Mouse (Mus musculus) midbrain, embryonic 11.5 days (tissue): ENCODE data around the gene Myl7. TPM values are rescaled to one million over a fixed set of nuclear protein-coding genes. Genes with fewer than 3 reads are reported as not detected.

Source experiments
- ATAC-seq: fragments of 200-750 bp; cut with Nextera tagmentation; 2 replicates; pipeline ENCODE4 v1.8.0; 2017; ENCODE audit warnings: moderate TSS enrichment, moderate library complexity; ENCODE audit not compliant: low FRiP score
- DNase-seq: peaks from one replicate; pipeline ENCODE4 v3.0.0; 2015; ENCODE audit warnings: low spot score; ENCODE audit errors: missing footprints
- H3K27ac ChIP-seq: fragments of 300-500 bp; sonication (generic); 2 replicates; pipeline ENCODE4 v1.5.1; 2014; ENCODE audit warnings: low read depth, low read length
- H3K27me3 ChIP-seq: fragments of 300-500 bp; sonication (generic); 2 replicates; pipeline ENCODE4 v1.6.1; 2014; ENCODE audit warnings: mild to moderate bottlenecking, low read length, moderate library complexity, mixed read lengths; ENCODE audit not compliant: control insufficient read depth, insufficient read depth
- H3K36me3 ChIP-seq: fragments of 300-500 bp; sonication (generic); 2 replicates; pipeline ENCODE4 v1.6.1; 2014; ENCODE audit warnings: mild to moderate bottlenecking, low read length, moderate library complexity, mixed read lengths; ENCODE audit not compliant: control insufficient read depth, insufficient read depth
- H3K4me1 ChIP-seq: fragments of 300-500 bp; sonication (generic); 2 replicates; pipeline ENCODE4 v1.6.1; 2014; ENCODE audit warnings: low read length; ENCODE audit not compliant: control insufficient read depth, insufficient read depth
- H3K4me2 ChIP-seq: fragments of 300-500 bp; sonication (generic); 2 replicates; pipeline ENCODE4 v1.6.1; 2014; ENCODE audit warnings: mild to moderate bottlenecking, moderate library complexity
- H3K4me3 ChIP-seq: fragments of 300-500 bp; sonication (generic); 2 replicates; pipeline ENCODE4 v1.5.1; 2014; ENCODE audit warnings: low read depth, low read length
- H3K9ac ChIP-seq: fragments of 300-500 bp; sonication (generic); 2 replicates; pipeline ENCODE4 v1.6.1; 2014; ENCODE audit warnings: low read length
- H3K9me3 ChIP-seq: fragments of 300-500 bp; sonication (generic); 2 replicates; pipeline ENCODE4 v1.6.1; 2016; ENCODE audit warnings: low read length; ENCODE audit not compliant: control insufficient read depth
- WGBS: fragments of 180-500 bp; shearing (Covaris S2); extraction: QIAGEN DNeasy Blood & Tissue Kit; methylation state at CpG from one replicate; pipeline ENCODE4 v1.1.7; 2014; 5-methylcytosine and 5-hydroxymethylcytosine counted together
- polyA plus RNA-seq: library from polyadenylated mRNA; unstranded; fragments of >200 nt; fragmentation: Nextera tagmentation; extraction: Ambion mirVana; gene quantifications from 2 replicates; pipeline ENCODE4 v1.2.1, GENCODE M21; 2014

The Myl7 gene
- polyA plus RNA-seq, 1 experiment from 2014 or later = 0.92 TPM

DNA sequence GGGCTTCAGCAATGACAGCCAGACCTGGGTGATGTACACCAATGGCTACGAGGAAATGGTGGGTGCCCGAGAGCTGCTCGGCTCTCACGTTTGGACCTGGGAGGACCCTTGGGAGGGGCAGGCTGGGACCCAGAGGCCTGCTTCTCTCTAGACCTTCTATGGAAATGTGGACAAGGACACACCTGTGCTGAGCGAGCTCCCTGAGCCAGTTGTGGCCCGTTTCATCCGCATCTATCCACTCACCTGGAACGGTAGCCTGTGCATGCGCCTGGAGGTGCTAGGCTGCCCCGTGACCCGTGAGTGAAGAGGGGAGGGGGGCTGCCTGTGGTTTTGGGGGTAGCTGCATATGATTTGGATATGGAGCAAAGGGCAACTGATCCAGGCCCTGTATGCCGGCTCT lies 30.3 kb downstream of the Myl7 start:
- H3K9me3 ChIP-seq = no peaks in the 10 kb centered on the region
- no peak overlapping the region for H3K4me2 ChIP-seq
- DNase-seq = no peak
- H3K27me3 ChIP-seq = no peaks in the 10 kb centered on the region
- no peak overlapping the region for H3K27ac ChIP-seq
- ATAC-seq = no peak
- no peak overlapping the region for H3K9ac ChIP-seq
- H3K4me1 ChIP-seq = no peaks in the 10 kb centered on the region
- peaks cover 6% of the 10 kb centered on the region; the same call in 1 of the 2 replicates for H3K36me3 ChIP-seq
- H3K4me3 ChIP-seq = no peak overlapping the region
- 94% methylated on average over 12 of the region's 12 CpGs for WGBS

DNA sequence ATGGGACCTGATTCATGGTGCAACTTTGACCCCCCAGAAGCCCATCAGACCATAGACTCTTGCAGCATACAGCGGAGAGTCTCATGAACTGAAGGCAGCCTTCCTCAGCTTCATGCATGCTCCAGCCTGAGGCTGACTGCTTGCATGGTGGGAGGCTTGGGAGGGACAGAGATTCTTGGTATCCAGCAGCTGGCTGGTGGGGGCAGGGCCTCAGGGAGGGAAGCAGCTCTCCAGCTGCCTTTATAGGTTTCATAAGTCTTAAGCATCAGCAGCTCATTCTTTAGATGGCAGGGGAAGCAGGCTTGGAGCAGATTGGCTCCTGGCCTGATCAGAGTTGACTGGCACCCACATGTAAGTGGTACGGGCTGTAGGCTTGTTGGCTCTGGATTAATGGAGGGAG lies 31.4 kb downstream of the Myl7 start:
- ATAC-seq (no peak), DNase-seq (no peak)
- 91% methylated on average over 2 of the region's 2 CpGs for WGBS
- no peak overlapping the region for H3K4me3 ChIP-seq
- H3K9ac ChIP-seq = no peak overlapping the region
- H3K27ac ChIP-seq = no peak overlapping the region
- H3K36me3 ChIP-seq = no peaks in the 10 kb centered on the region; the same call in 1 of the 2 replicates
- no peaks in the 10 kb centered on the region for H3K4me1 ChIP-seq
- no peak overlapping the region for H3K4me2 ChIP-seq
- H3K27me3 ChIP-seq = peaks cover 8% of the 10 kb centered on the region
- no peaks in the 10 kb centered on the region for H3K9me3 ChIP-seq

DNA sequence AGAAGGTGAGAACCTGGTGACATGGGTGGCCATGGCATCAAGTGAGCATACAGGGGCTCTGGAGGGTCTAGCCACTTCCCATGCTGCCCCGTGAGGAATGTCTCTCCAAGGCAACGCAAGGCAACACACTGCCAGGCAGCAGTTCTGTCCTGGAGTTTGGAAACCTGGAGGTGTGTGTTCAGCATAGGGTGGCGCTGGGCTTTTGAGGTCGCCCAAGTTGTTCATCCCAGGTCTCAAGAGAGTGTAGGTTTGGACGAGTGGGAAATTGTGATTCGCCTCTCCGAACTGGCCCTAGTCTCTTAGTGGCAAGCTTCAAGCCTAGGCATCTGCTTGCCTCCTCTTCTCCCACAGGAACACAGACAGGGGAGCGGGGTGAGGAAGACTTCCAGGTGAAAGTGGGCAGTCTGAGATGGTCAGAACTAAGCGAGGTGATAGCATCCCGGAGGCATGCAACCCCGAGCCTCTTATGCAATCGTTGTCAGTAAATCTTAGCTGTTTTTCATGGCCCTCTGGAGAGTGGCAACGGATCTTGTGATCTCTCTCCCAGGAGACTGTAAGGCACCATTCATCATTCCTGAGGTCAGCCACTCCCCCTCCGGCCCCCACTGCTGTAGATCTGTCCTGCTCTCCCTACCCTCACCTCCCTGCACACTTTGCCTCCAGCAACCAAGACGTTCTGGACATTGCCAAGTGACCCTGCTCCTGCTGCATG lies 36.0 kb downstream of the Myl7 start:
- no peak overlapping the region for H3K9ac ChIP-seq
- H3K27me3 ChIP-seq = peaks cover 24% of the 10 kb centered on the region
- DNase-seq (peak; percentile 88), ATAC-seq (no peak)
- H3K4me1 ChIP-seq = peaks cover 8% of the 10 kb centered on the region
- H3K4me2 ChIP-seq = peak overlapping the region; percentile 45; the same call in 1 of the 2 replicates
- no peaks in the 10 kb centered on the region for H3K9me3 ChIP-seq
- no peaks in the 10 kb centered on the region for H3K36me3 ChIP-seq
- H3K27ac ChIP-seq = no peak overlapping the region
- peak overlapping the region; percentile 25; the same call in 1 of the 2 replicates for H3K4me3 ChIP-seq
- WGBS = 32% methylated on average over 15 of the region's 15 CpGs

DNA sequence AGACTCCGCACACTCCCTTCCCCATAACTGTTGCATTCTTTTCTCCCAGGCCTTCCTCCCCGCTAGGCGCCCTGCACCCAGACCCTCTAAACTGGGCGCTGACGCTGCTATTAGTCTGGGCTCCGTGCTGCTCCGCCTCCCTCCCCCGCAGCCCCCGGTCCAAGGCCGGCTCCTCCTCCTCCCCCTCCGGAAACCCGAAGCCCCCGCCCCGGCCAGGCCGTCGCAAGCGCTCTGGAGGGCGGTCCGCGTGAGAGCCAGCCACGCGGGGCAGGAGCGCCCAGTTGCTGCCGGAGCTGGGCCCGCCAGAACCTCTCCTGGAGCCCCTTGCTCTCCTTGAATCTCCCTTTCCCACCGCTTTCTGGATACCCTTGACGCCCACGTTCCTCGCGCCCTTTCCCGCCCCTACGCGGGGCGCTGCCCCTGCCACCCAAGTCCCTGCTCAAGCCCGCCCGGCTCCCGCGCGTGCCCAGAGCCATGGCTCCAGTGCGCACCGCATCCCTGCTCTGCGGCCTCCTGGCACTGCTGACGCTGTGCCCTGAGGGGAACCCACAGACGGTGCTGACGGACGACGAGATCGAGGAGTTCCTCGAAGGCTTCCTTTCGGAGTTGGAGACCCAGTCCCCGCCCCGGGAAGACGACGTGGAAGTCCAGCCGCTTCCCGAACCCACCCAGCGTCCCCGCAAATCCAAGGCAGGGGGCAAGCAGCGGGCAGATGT lies 36.7 kb downstream of the Myl7 start, which contains the start of gene Aebp1:
Gene Aebp1 (plus strand): TSS at position 270 of the 716 bp plus-strand sequence.
- 4% methylated on average over 51 of the region's 59 CpGs for WGBS
- no peak within 1 kb of the TSS for H3K27ac ChIP-seq
- peak; percentile 91 for DNase-seq
- no peaks in the 10 kb centered on the region for H3K36me3 ChIP-seq
- H3K9me3 ChIP-seq = no peaks in the 10 kb centered on the region
- 0 out of 2 replicates have a peak within 1 kb of the TSS, but pooled peaks have one; percentile 27 for H3K9ac ChIP-seq
- peak within 1 kb of the TSS; percentile 25 for H3K4me3 ChIP-seq
- H3K4me1 ChIP-seq = peaks cover 8% of the 10 kb centered on the region
- 0 out of 2 replicates have a peak, but pooled peaks have one; percentile 9 for ATAC-seq
- H3K27me3 ChIP-seq = peaks cover 24% of the 10 kb centered on the region
- H3K4me2 ChIP-seq = peak within 1 kb of the TSS; percentile 45

DNA sequence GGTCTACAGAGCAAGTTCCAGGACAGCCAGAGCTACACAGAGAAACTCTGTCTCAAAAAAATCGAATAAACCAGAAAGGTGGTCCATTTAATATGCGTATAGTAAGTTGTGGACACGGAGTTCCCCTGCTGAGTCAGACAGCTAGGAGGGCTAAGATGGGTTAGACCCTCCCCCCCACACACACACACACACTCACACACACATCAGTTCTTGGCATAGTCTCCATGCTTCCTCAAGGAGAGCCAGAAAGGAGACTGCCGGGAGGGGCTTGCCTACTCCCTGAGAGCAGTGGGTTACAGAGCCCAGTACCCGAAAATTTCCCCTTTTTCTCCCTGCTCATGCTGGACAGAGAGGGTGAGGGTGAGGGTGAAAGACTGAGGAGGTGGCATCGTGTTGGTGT lies 37.9 kb downstream of the Myl7 start:
- Histone ChIP-seq H3K9ac (no peak overlapping the region), H3K27ac (no peak overlapping the region), H3K9me3 (no peaks in the 10 kb centered on the region), H3K36me3 (no peaks in the 10 kb centered on the region), H3K27me3 (peaks cover 24% of the 10 kb centered on the region), H3K4me1 (peaks cover 8% of the 10 kb centered on the region), H3K4me3 (no peak overlapping the region), H3K4me2 (no peak overlapping the region)
- WGBS = 75% methylated on average over 6 of the region's 6 CpGs
- ATAC-seq (no peak), DNase-seq (no peak)

DNA sequence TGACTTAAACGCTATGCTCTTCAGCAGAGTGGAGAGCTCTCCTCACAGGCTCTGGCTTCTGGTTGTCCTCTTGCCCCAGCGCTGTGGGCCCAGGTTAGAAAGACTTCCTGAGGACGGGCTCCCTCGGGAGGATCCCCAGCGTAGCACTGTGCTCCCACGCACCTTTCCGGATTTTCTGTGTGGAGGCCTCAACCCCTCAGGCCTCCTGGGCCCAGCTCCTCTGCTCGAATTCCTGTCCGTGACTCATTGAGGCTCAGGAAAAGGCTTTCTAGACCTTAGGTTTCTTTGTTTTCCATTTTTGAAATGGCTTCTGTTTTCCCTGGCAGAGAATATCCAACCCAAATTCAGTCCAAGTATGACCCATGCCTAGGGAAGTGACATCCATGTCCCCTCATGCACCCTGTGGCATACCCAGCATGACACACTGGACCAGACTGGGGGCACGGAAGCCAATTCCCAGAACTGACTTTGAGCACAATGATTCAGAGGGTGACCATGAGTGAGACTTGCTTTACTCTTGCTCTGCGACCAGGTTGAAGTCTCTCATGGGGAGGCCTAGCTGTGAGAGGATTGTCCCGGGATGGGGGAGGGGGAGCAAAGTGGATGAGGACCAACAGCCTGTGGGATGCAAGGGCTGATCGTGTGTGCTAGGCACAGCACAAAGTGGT lies 38.6 kb downstream of the Myl7 start:
- 86% methylated on average over 13 of the region's 13 CpGs for WGBS
- DNase-seq (no peak), ATAC-seq (no peak)
- H3K27me3 ChIP-seq = peaks cover 24% of the 10 kb centered on the region
- H3K9me3 ChIP-seq = no peaks in the 10 kb centered on the region
- peaks cover 8% of the 10 kb centered on the region for H3K4me1 ChIP-seq
- no peaks in the 10 kb centered on the region for H3K36me3 ChIP-seq
- H3K9ac ChIP-seq = no peak overlapping the region
- H3K4me2 ChIP-seq = no peak overlapping the region
- no peak overlapping the region for H3K4me3 ChIP-seq
- H3K27ac ChIP-seq = no peak overlapping the region

DNA sequence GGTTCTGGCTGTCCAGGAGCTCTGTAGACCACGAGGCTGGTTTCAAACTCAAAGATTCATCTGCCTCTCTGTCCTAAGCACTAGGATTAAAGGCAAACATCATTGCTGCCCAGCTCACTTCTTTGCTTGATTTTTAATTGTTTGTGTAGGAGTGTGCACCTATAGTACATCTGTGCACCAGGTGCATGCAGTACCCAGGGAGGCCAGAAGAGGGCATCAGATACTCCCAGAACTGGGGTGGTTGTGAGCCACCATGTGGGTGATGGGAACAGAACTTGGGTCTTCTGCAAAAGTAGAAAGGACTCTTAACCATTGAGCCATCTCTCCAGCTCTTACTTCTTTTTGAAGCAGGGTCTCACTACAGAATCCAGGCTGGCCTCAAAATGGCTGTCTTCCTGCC lies 39.9 kb downstream of the Myl7 start:
- ATAC-seq (no peak), DNase-seq (no peak)
- H3K27me3 ChIP-seq = peaks cover 24% of the 10 kb centered on the region
- H3K9me3 ChIP-seq = no peaks in the 10 kb centered on the region
- 67% methylated on average over 1 of the region's 1 CpGs for WGBS
- no peak overlapping the region for H3K9ac ChIP-seq
- no peaks in the 10 kb centered on the region for H3K36me3 ChIP-seq
- H3K27ac ChIP-seq = no peak overlapping the region
- H3K4me2 ChIP-seq = no peak overlapping the region
- H3K4me3 ChIP-seq = no peak overlapping the region
- H3K4me1 ChIP-seq = peaks cover 8% of the 10 kb centered on the region

DNA sequence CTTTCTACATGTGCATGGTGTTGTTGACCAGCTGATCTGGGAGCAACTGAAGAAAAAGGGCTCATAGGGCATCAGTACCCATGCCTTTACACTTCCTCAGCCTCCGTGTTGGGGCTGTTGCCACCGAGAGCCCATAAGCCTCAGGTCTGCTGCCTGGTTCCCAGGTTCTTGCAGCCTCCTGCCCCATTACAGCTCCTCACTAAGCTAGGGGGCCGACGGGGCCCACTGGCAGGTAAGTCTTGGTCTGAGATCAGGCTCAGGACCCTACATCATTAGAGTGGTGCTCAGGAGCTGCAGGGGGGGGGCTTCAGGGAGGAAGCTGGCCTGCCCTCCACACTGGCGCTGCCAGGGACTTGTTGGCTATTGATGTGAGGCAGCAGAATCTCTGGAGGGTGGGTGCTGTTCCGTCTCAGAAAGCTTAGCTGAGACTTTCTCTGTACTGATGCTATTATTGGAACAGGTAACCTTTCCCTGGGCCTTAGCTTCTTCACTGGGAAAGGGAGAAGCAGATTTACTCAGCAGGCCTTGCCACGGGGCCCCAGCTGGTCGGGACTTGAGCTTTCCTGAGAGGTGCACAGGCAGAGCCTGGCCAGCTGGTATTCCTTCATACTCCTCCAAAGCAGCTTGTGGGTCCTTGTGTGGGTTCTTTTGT lies 42.0 kb downstream of the Myl7 start:
- H3K27me3 ChIP-seq = peaks cover 10% of the 10 kb centered on the region
- H3K9me3 ChIP-seq = no peaks in the 10 kb centered on the region
- no peak overlapping the region for H3K9ac ChIP-seq
- ATAC-seq (no peak), DNase-seq (no peak)
- peaks cover 4% of the 10 kb centered on the region for H3K4me1 ChIP-seq
- H3K4me2 ChIP-seq = no peak overlapping the region
- H3K4me3 ChIP-seq = no peak overlapping the region
- 80% methylated on average over 8 of the region's 8 CpGs for WGBS
- no peak overlapping the region for H3K27ac ChIP-seq
- no peaks in the 10 kb centered on the region for H3K36me3 ChIP-seq
